Mouse (Mus musculus): ENCODE measurements around the gene Fads3. TPM values are rescaled to one million over a fixed set of nuclear protein-coding genes. Genes with fewer than 3 reads are reported as not detected.

The Fads3 gene
- polyA plus RNA-seq (2012; ENCODE audit: low replicate concordance) = 221 and 272 TPM in 2 replicates

DNA sequence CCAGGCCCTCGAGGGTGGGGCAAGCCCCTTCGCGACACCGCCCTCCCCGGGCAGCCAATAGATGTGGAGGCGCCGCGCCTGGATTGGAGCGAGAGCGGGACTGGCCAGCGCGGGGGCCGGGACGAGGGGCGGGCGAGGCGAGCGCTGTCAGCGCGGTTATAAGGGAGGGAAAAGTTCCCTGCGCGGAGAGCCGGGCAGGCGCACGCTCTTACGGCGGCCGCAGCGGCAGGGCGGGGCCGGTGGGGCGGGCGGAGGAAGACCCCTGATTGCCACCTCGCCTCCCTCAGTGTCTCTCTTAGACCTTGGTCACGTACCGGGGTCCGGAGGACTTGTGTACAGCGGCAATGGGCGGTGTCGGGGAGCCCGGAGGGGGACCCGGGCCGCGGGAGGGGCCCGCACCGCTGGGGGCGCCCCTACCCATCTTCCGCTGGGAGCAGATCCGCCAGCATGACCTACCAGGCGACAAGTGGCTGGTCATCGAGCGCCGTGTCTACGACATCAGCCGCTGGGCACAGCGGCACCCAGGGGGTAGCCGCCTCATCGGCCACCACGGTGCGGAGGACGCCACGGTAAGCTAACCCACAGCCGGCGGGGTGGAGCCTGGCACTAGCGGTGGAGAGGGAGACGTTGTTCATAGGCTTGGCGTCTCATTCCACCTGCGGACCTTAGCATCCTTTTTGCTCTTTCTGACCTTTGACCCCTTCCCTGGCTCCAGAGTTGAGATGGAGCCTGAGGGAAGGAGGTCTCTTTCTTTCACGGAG lies at the start of gene Fads3:
TSS of gene Fads3 (plus strand) at position 182 of the 761 bp plus-strand sequence.

GRCm38 (mm10) chr19:10001206-10001969 lies 40.0 kb upstream of the Fads3 start, which contains the start of the genes Best1 and Rab3il1:
Gene Best1, minus strand, starts transcription at chr19:10001633.
Gene Rab3il1, plus strand, starts transcription at chr19:10001669.

DNA sequence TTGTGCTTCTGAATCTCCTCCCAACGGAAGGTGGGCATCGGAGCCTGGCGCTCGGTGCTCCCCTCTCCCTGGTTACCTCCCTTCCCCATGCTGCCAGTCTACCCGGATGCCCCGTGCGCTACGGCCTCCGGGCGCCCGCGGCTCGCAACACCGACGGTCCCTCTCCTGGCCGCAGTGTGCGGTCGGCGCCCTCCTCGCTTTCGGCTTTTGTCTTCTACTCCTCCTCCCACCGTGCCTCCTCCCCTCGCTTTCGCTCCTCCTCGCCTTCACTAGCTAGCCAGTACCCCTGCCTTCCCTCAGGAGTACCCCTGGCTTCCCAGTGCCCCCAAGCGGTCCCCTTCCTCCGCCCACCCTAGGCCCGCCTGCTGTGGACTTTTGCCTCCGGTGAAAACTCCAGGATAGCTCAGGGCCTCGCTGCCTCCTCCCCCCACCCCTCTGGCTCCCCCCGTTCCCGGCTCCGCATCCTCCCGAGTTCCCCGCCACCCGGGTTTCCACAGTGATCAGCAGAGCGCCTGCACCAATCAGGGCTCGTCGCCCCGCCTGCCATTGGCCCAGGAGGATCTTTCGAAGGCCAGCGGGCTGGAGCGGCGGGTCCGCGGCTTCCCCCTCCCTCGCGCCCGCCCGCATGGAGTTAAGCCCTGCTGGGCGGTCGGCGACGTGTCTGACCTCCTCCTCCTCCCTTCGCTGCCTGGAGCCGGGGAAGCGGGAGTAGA lies 60.1 kb downstream of the Fads3 start, which contains the start of gene Fads2:
TSS of gene Fads2 (minus strand) at position 406 of the 713 bp plus-strand sequence.

Other genes starting within 250 kb of the Fads3 start
- gene Scgb2a2, start 194.0 kb upstream of the Fads3 start, polyA plus RNA-seq (2012; ENCODE audit: low replicate concordance) = not detected in 2 replicates
- gene Incenp, start 142.0 kb upstream of the Fads3 start, polyA plus RNA-seq (2012; ENCODE audit: low replicate concordance) = 79.3 and 143 TPM in 2 replicates
- 22,439 and 22,473 TPM in 2 replicates for gene Fth1, start 61.0 kb upstream of the Fads3 start, polyA plus RNA-seq (2012; ENCODE audit: low replicate concordance)
- not detected in 2 replicates for gene Best1, start 39.9 kb upstream of the Fads3 start, polyA plus RNA-seq (2012; ENCODE audit: low replicate concordance)
- 87.5 and 239 TPM in 2 replicates for gene Rab3il1, start 39.9 kb upstream of the Fads3 start, polyA plus RNA-seq (2012; ENCODE audit: low replicate concordance)
- gene Fads2, start 60.2 kb downstream of the Fads3 start, polyA plus RNA-seq (2012; ENCODE audit: low replicate concordance) = 36.5 and 67.5 TPM in 2 replicates
- gene Fads1, start 141.3 kb downstream of the Fads3 start, polyA plus RNA-seq (2012; ENCODE audit: low replicate concordance) = 81.8 and 109 TPM in 2 replicates
- gene Tmem258, start 162.4 kb downstream of the Fads3 start, polyA plus RNA-seq (2012; ENCODE audit: low replicate concordance) = 8.3 and 10.4 TPM in 2 replicates
- gene Fen1, start 162.6 kb downstream of the Fads3 start, polyA plus RNA-seq (2012; ENCODE audit: low replicate concordance) = 34.7 and 79.8 TPM in 2 replicates
- gene Myrf, start 199.2 kb downstream of the Fads3 start, polyA plus RNA-seq (2012; ENCODE audit: low replicate concordance) = 0.20 and 0.39 TPM in 2 replicates